In genomic region chr5:134087211-134087610, GRCm38 (mm10) we compare ENCODE assay signal across 9 mouse cellular contexts. TPM values are rescaled to one million over a fixed set of nuclear protein-coding genes. Genes with fewer than 3 reads are reported as not detected.
DNase-seq lines count a peak whose midpoint lies in the region.
"Had no signal": no experiment of that assay in that cellular context is flagged by ENCODE, and none has a peak within 500 bp of the region (broad histone marks: within the 10 kb centered on the region; RNA-seq: fewer than 3 reads in every experiment).

No protein-coding gene starts in this region.

- peak; percentile 92 for DNase-seq in heart, adult 11 months
- no peak for DNase-seq in heart, postnatal 36 days
- DNase-seq in adipocyte (ENCODE audit: low spot score), result peak; percentile 51
- peak; percentile 68 for DNase-seq in cerebellum, adult 9-10 months
- peak; percentile 73 to 75 for DNase-seq in kidney, adult 8-10 months
- no peak for DNase-seq in thymus, postnatal 36 days
- DNase-seq in B cell, adult 2 months, result no peak
- DNase-seq: lung, adult 18-20 months; right cerebral cortex, adult 18-20 months had no signal

- intact Hi-C loops in heart, postnatal 36 days (cut with DNase I), result no loop called here

RNA-seq across cellular contexts. Expression of gene Castor2, which starts 12.3 kb away (rescaled TPM):
- total RNA-seq in heart, postnatal 36 days (2021), result 10 to 100 TPM; 24.9 to 30.9 TPM

Comparison
In these comparisons a context has a peak if more than half of its experiments do, and no peak if none do; other contexts are left out.
1. DNase-seq: peak in heart, adult 11 months (single experiment), adipocyte (single experiment), cerebellum, adult 9-10 months (single experiment) and kidney, adult 8-10 months (2 of 2); none in heart, postnatal 36 days (0 of 2), thymus, postnatal 36 days (0 of 2) and B cell, adult 2 months (0 of 2).